Mouse (Mus musculus) CD4-positive, CD25-positive, alpha-beta regulatory T cell (primary cell): ENCODE data around the gene 9530002B09Rik. TPM values are rescaled to one million over a fixed set of nuclear protein-coding genes. Genes with fewer than 3 reads are reported as not detected.

ENCODE experiments used
- polyA plus RNA-seq: library from polyadenylated mRNA; unstranded; fragments of 100-300 nt; shearing (Covaris generic); gene quantifications from one replicate; pipeline ENCODE4 v1.2.1, GENCODE M21; 2017

Gene 9530002B09Rik
- not detected for polyA plus RNA-seq

GRCm38 (mm10) chr4:122688975-122689374 lies at the start of gene 9530002B09Rik:
TSS of gene 9530002B09Rik (plus strand) at chr4:122689275.

Other genes starting within 250 kb of the 9530002B09Rik start
- 94.3 TPM for gene Ppt1, start 147.0 kb downstream of the 9530002B09Rik start, polyA plus RNA-seq
- 132 TPM for gene Cap1, start 196.8 kb downstream of the 9530002B09Rik start, polyA plus RNA-seq